Mouse (Mus musculus) liver, embryonic 14.5 days (tissue): ENCODE measurements around the gene Phf13.

Experiments used
- CTCF ChIP-seq: IDR thresholded peaks from 2 replicates; pipeline ENCODE4 v1.5.1; 2016; ENCODE audit warnings: antibody characterized with exemption, low read depth, control low read depth
- EP300 ChIP-seq: IDR thresholded peaks from 2 replicates; pipeline ENCODE4 v1.6.1; 2016; ENCODE audit warnings: antibody characterized with exemption, low read depth

GRCm38 (mm10) chr4:152011171-152011760 is 15.2 kb upstream of the Phf13 start:
- TF ChIP-seq CTCF (no peak), EP300 (0 out of 2 replicates have a peak, but pooled peaks have one; percentile 20)
